8 mouse cellular contexts compared by ENCODE assay signal in genomic region chr10:105574695-105575660, GRCm38 (mm10). TPM values are rescaled to one million over a fixed set of nuclear protein-coding genes. Genes with fewer than 3 reads are reported as not detected.
DNase-seq lines count a peak whose midpoint lies in the region; ATAC-seq and TF ChIP-seq lines count a peak whose summit lies in the region.

No protein-coding gene starts in this region.

- H3K4me3 ChIP-seq in CH12.LX (replicated peaks in 1 of 3; ENCODE audit: low read depth in 2 of 3, low read length in 2 of 3, poor library complexity in 1 of 3) = no peak overlapping the region
- peak overlapping the region; percentile 53 for H3K4me3 ChIP-seq in forebrain, embryonic 11.5 days (ENCODE audit: low read depth, low read length)
- peak overlapping the region; percentile 83 for H3K4me3 ChIP-seq in heart, postnatal 0 days (ENCODE audit: low read depth, low read length)
- H3K4me3 ChIP-seq in liver, embryonic 16.5 days (ENCODE audit: low read depth, low read length) = peak overlapping the region; percentile 72
- H3K4me3 ChIP-seq in neural tube, embryonic 13.5 days = peak overlapping the region; percentile 77
- peak overlapping the region; percentile 89 for H3K4me3 ChIP-seq in testis, adult 2 months (ENCODE audit: control insufficient read depth, low read depth, low read length)

- no peak overlapping the region for H3K4me2 ChIP-seq in CH12.LX (ENCODE audit: insufficient read depth, low read depth, poor library complexity, severe bottlenecking)
- peak overlapping the region; percentile 82 for H3K4me2 ChIP-seq in forebrain, embryonic 11.5 days (ENCODE audit: low read depth, low read length, severe bottlenecking)
- H3K4me2 ChIP-seq in heart, postnatal 0 days (ENCODE audit: low read depth, low read length) = peak overlapping the region; percentile 95
- peak overlapping the region; percentile 88 for H3K4me2 ChIP-seq in liver, embryonic 16.5 days (ENCODE audit: low read depth, low read length)
- peak overlapping the region; percentile 75 for H3K4me2 ChIP-seq in neural tube, embryonic 13.5 days

- in situ Hi-C loops in CH12.LX (cut with MboI; ENCODE audit: low pct_ligation_motif_present, low pct_unique_long_range_greater_than_20kb, low sequenced_read_pairs) = no loop called here

- peak in 1 of 2 experiments; percentile 25; a peak in 2 of 4 replicates for TF ChIP-seq CTCF in CH12.LX (conservative IDR thresholded peaks at IDR 0.05 in 1 of 2, IDR thresholded peaks at IDR 0.05 in 1 of 2; ENCODE audit: low read depth in 2 of 2, low read length in 2 of 2)
- TF ChIP-seq CTCF in heart, postnatal 0 days (IDR thresholded peaks at IDR 0.05; ENCODE audit: low read depth) = peak; percentile 99
- peak; percentile 88; the same call in 1 of the 2 replicates for TF ChIP-seq CTCF in testis, adult 2 months (IDR thresholded peaks at IDR 0.05; ENCODE audit: control insufficient read depth, insufficient read depth, insufficient replicate concordance, low read depth, low read length)

- no peaks in the 10 kb centered on the region for H3K36me3 ChIP-seq in CH12.LX (replicated peaks in 1 of 2; ENCODE audit: control insufficient read depth in 1 of 2, insufficient read depth in 1 of 2, low read length in 1 of 2)
- H3K36me3 ChIP-seq in forebrain, embryonic 11.5 days (ENCODE audit: control insufficient read depth, insufficient read depth, low read length) = no peaks in the 10 kb centered on the region
- H3K36me3 ChIP-seq in heart, postnatal 0 days (replicated peaks; ENCODE audit: control insufficient read depth, insufficient read depth, low read length) = no peaks in the 10 kb centered on the region
- no peaks in the 10 kb centered on the region for H3K36me3 ChIP-seq in liver, embryonic 16.5 days (ENCODE audit: control insufficient read depth, insufficient read depth)
- H3K36me3 ChIP-seq in neural tube, embryonic 13.5 days = no peaks in the 10 kb centered on the region
- no peaks in the 10 kb centered on the region for H3K36me3 ChIP-seq in testis, adult 2 months (ENCODE audit: control insufficient read depth, insufficient read depth, low read length)

- ATAC-seq in forebrain, embryonic 11.5 days (replicated peaks; ENCODE audit: low FRiP score) = peak; percentile 81
- ATAC-seq in heart, postnatal 0 days (ENCODE audit: insufficient read depth, low read depth) = peak; percentile 79
- peak; percentile 68 for ATAC-seq in liver, embryonic 16.5 days (ENCODE audit: low read depth)
- peak; percentile 81 for ATAC-seq in neural tube, embryonic 13.5 days (ENCODE audit: low read depth)

- under 1% methylated on average over 44 of the region's 44 CpGs for WGBS in forebrain, embryonic 11.5 days
- WGBS in heart, postnatal 0 days = under 1% methylated on average over 44 of the region's 44 CpGs
- WGBS in liver, embryonic 16.5 days (ENCODE audit: insufficient replicate concordance) = under 1% methylated on average over 44 of the region's 44 CpGs
- under 1% methylated on average over 44 of the region's 44 CpGs for WGBS in neural tube, embryonic 13.5 days

- H3K9ac ChIP-seq in CH12.LX (ENCODE audit: insufficient read depth, low read depth) = no peak overlapping the region
- peak overlapping the region; percentile 24 for H3K9ac ChIP-seq in forebrain, embryonic 11.5 days (ENCODE audit: low read length)
- H3K9ac ChIP-seq in heart, postnatal 0 days (replicated peaks; ENCODE audit: low read depth, low read length) = peak overlapping the region; percentile 49
- no peak overlapping the region; the same call in 1 of the 2 replicates for H3K9ac ChIP-seq in liver, embryonic 16.5 days (ENCODE audit: low read depth, low read length)
- H3K9ac ChIP-seq in neural tube, embryonic 13.5 days = peak overlapping the region; percentile 85

- H3K9me3 ChIP-seq in CH12.LX (replicated peaks; ENCODE audit: low read length) = peaks cover 68% of the 10 kb centered on the region
- H3K9me3 ChIP-seq in forebrain, embryonic 11.5 days (ENCODE audit: control insufficient read depth, low read length) = no peaks in the 10 kb centered on the region
- no peaks in the 10 kb centered on the region for H3K9me3 ChIP-seq in heart, postnatal 0 days (replicated peaks; ENCODE audit: control insufficient read depth, low read length)
- H3K9me3 ChIP-seq in liver, embryonic 16.5 days (replicated peaks; ENCODE audit: control insufficient read depth, low read length) = no peaks in the 10 kb centered on the region
- no peaks in the 10 kb centered on the region for H3K9me3 ChIP-seq in neural tube, embryonic 13.5 days

- TF ChIP-seq RAD21 in CH12.LX (IDR thresholded peaks at IDR 0.05; ENCODE audit: low read depth, low read length) = peak; percentile 27

- H3K27ac ChIP-seq in CH12.LX (ENCODE audit: insufficient read depth, low read depth) = no peak overlapping the region
- H3K27ac ChIP-seq in forebrain, embryonic 11.5 days (ENCODE audit: low read depth, low read length) = no peak overlapping the region
- H3K27ac ChIP-seq in heart, postnatal 0 days (ENCODE audit: low read depth) = peak overlapping the region; percentile 69
- H3K27ac ChIP-seq in liver, embryonic 16.5 days (ENCODE audit: low read length) = no peak overlapping the region
- peak overlapping the region; percentile 94 for H3K27ac ChIP-seq in neural tube, embryonic 13.5 days (replicated peaks)
- peak overlapping the region; percentile 32 for H3K27ac ChIP-seq in testis, adult 2 months (ENCODE audit: control insufficient read depth, insufficient read depth, low read depth, low read length)

- dilution Hi-C loops in CH12.LX (cut with MboI; ENCODE audit: extremely low pct_ligation_motif_present, extremely low pct_unique_long_range_greater_than_20kb, low sequenced_read_pairs) = no loop called here

- no peaks in the 10 kb centered on the region for H3K79me2 ChIP-seq in CH12.LX (replicated peaks; ENCODE audit: control insufficient read depth, extremely low read depth, insufficient read depth, poor library complexity, severe bottlenecking)

- no peak for TF ChIP-seq EP300 in CH12.LX (IDR thresholded peaks at IDR 0.05; ENCODE audit: low read length)
- no peak for TF ChIP-seq EP300 in heart, postnatal 0 days (IDR thresholded peaks at IDR 0.05; ENCODE audit: low read depth)

- no peaks in the 10 kb centered on the region for H3K4me1 ChIP-seq in CH12.LX (ENCODE audit: control insufficient read depth in 1 of 2, insufficient read depth in 2 of 2)
- 0 out of 2 replicates have a peak, but pooled peaks cover 1% of the 10 kb centered on the region for H3K4me1 ChIP-seq in forebrain, embryonic 11.5 days (replicated peaks; ENCODE audit: control insufficient read depth, insufficient read depth, low read length)
- peaks cover 9% of the 10 kb centered on the region; the same call in 1 of the 2 replicates for H3K4me1 ChIP-seq in heart, postnatal 0 days (ENCODE audit: control insufficient read depth, insufficient read depth)
- H3K4me1 ChIP-seq in liver, embryonic 16.5 days (ENCODE audit: control insufficient read depth, low read depth, low read length) = peaks cover 14% of the 10 kb centered on the region
- H3K4me1 ChIP-seq in neural tube, embryonic 13.5 days (replicated peaks) = peaks cover 53% of the 10 kb centered on the region
- H3K4me1 ChIP-seq in testis, adult 2 months (ENCODE audit: control insufficient read depth, insufficient read depth, low read length) = peaks cover 7% of the 10 kb centered on the region; the same call in 1 of the 2 replicates

- no peak for TF ChIP-seq POLR2A in CH12.LX (IDR thresholded peaks at IDR 0.05; ENCODE audit: low read depth, low read length)
- TF ChIP-seq POLR2A in testis, adult 2 months (IDR thresholded peaks at IDR 0.05; ENCODE audit: control insufficient read depth, low read depth, low read length) = no peak

- DNase-seq in CH12.LX (ENCODE audit: extremely low read depth) = no peak
- DNase-seq in c-Kit-positive CD71-positive TER-119-negative erythroid progenitor cells, embryonic 14.5 days (ENCODE audit: low read depth) = peak; percentile 83
- DNase-seq in forebrain, embryonic 11.5 days (ENCODE audit: low spot score) = peak; percentile 96
- peak; percentile 93 for DNase-seq in heart, postnatal 0 days (ENCODE audit: low spot score)
- peak; percentile 97 to 98 for DNase-seq in kidney, postnatal 4 days

- no peaks in the 10 kb centered on the region for H3K27me3 ChIP-seq in CH12.LX (replicated peaks)
- peaks cover 9% of the 10 kb centered on the region; the same call in 1 of the 2 replicates for H3K27me3 ChIP-seq in forebrain, embryonic 11.5 days (ENCODE audit: control insufficient read depth, insufficient read depth, low read length)
- H3K27me3 ChIP-seq in heart, postnatal 0 days (ENCODE audit: control insufficient read depth, insufficient read depth, low read length) = no peaks in the 10 kb centered on the region
- peaks cover 3% of the 10 kb centered on the region for H3K27me3 ChIP-seq in liver, embryonic 16.5 days (ENCODE audit: control insufficient read depth, insufficient read depth, low read depth, low read length)
- 0 out of 2 replicates have a peak, but pooled peaks cover 8% of the 10 kb centered on the region for H3K27me3 ChIP-seq in neural tube, embryonic 13.5 days
- no peaks in the 10 kb centered on the region; the same call in 1 of the 2 replicates for H3K27me3 ChIP-seq in testis, adult 2 months (ENCODE audit: control insufficient read depth, insufficient read depth, low read length)

TF ChIP-seq in CH12.LX, 34 proteins besides CTCF, POLR2A, EP300 and RAD21 (continues in another document):
- TF ChIP-seq ZKSCAN1 (IDR thresholded peaks at IDR 0.05; ENCODE audit: borderline replicate concordance, low read depth, low read length) (no peak), SMC3 (IDR thresholded peaks at IDR 0.05; ENCODE audit: low read depth, low read length) (no peak), NELFE (IDR thresholded peaks at IDR 0.05; ENCODE audit: low read depth, low read length) (no peak), TBP (conservative IDR thresholded peaks at IDR 0.05; ENCODE audit: low read depth, low read length) (no peak), USF2 (conservative IDR thresholded peaks at IDR 0.05; ENCODE audit: low read depth, low read length) (no peak), CHD2 (IDR thresholded peaks at IDR 0.05; ENCODE audit: low read length) (no peak), RCOR1 (conservative IDR thresholded peaks at IDR 0.05; ENCODE audit: low read depth, low read length) (no peak), MAFK (IDR thresholded peaks at IDR 0.05; ENCODE audit: insufficient replicate concordance, low read length) (no peak), ETS1 (conservative IDR thresholded peaks at IDR 0.05; ENCODE audit: low read depth, low read length) (no peak)

RNA-seq across cellular contexts. Expression of gene Tmtc2, which starts 0.7 kb away (rescaled TPM):
- total RNA-seq in CH12.LX (2012; rRNA removed) (not detected in 2 replicates), CH12.LX (2014; rRNA removed) (not detected in 2 replicates)
- not detected in 2 replicates for polyA plus RNA-seq in CH12.LX (2012; ENCODE audit: insufficient read length, low read depth)
- polyA plus RNA-seq in forebrain, embryonic 11.5 days (2014; fragmentation: Nextera tagmentation; extraction: Ambion mirVana) = 3.9 and 4.0 TPM in 2 replicates
- total RNA-seq in heart, postnatal 0 days (2014; rRNA removed; ENCODE audit: low replicate concordance) = 4.5 and 5.1 TPM in 2 replicates
- polyA plus RNA-seq in heart, postnatal 0 days (2015; fragmentation: Nextera tagmentation; extraction: Ambion mirVana) = 1.5 and 1.9 TPM in 2 replicates
- polyA plus RNA-seq in liver, embryonic 16.5 days (2015; fragmentation: Nextera tagmentation; extraction: Ambion mirVana) = 0.62 and 0.76 TPM in 2 replicates
- polyA plus RNA-seq in neural tube, embryonic 13.5 days (2015; fragmentation: Nextera tagmentation; extraction: Ambion mirVana) = 9.0 and 10.0 TPM in 2 replicates
- polyA plus RNA-seq in testis, adult 2 months (2012; rRNA removed) = 5.1 and 5.4 TPM in 2 replicates

Comparison
In these comparisons a context has a peak if more than half of its experiments do, and no peak if none do; other contexts are left out.
1. H3K27ac ChIP-seq: peak in heart, postnatal 0 days (single experiment), neural tube, embryonic 13.5 days (single experiment) and testis, adult 2 months (single experiment); none in CH12.LX (single experiment), forebrain, embryonic 11.5 days (single experiment) and liver, embryonic 16.5 days (single experiment).
2. H3K4me3 ChIP-seq: peak in forebrain, embryonic 11.5 days (single experiment), heart, postnatal 0 days (single experiment), liver, embryonic 16.5 days (single experiment), neural tube, embryonic 13.5 days (single experiment) and testis, adult 2 months (single experiment); none in CH12.LX (0 of 3).
3. H3K9ac ChIP-seq: peak in forebrain, embryonic 11.5 days (single experiment), heart, postnatal 0 days (single experiment) and neural tube, embryonic 13.5 days (single experiment); none in CH12.LX (single experiment) and liver, embryonic 16.5 days (single experiment).
4. Peak in every context shown above with its lines, with median percentiles within 50 percentile points of each other: ATAC-seq.